ENCODE assay signal across 9 mouse cellular contexts in the genomic region with DNA sequence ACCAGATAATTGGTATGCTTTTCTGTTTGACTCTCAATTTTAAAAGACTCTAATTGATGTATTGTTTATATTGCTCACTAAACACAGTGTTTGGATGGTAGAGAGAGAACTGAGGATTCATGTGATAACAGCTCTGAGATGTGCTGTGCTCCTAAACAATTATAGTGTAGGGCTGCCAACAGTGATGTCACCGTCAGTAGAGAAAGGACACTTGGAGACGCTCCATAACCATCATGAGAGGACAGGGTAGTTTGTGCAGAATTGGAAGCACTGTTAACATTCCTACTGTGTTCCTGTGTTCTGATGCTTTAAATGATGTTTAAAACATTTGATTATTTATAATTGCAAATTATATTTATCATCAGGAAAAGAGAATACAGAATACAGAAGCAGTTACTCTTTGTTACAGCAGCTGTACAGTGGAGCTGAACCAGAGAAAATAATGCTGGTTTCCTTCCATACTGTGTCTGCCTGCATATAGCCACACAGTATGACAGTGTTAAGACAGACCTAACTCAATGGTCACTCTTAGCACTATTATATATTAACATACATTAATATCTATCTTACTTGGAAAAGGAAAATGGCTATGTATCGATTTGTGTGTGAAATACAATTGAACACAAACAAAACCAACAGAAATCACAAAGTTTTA.
DNase-seq lines count a peak whose midpoint lies in the region; ATAC-seq and TF ChIP-seq lines count a peak whose summit lies in the region.
"Had no signal": no experiment of that assay in that cellular context is flagged by ENCODE, and none has a peak within 500 bp of the region (broad histone marks: within the 10 kb centered on the region; RNA-seq: fewer than 3 reads in every experiment).

No protein-coding gene starts in this region.

- peak; percentile 83 for ATAC-seq in forebrain, embryonic 14.5 days
- peak; percentile 87 for ATAC-seq in forebrain, postnatal 0 days

- no peak overlapping the region for H3K9ac ChIP-seq in forebrain, embryonic 14.5 days (ENCODE audit: low read length)
- no peak overlapping the region for H3K9ac ChIP-seq in forebrain, postnatal 0 days
- H3K9ac ChIP-seq: limb, embryonic 15.5 days had no signal

- H3K27me3 ChIP-seq in forebrain, embryonic 14.5 days (replicated peaks; ENCODE audit: control insufficient read depth, insufficient read depth, low read length): no peaks in the 10 kb centered on the region
- H3K27me3 ChIP-seq in forebrain, embryonic 10.5 days (ENCODE audit: poor library complexity, severe bottlenecking): no peaks in the 10 kb centered on the region
- H3K27me3 ChIP-seq in forebrain, postnatal 0 days (ENCODE audit: insufficient read depth, low read length): no peaks in the 10 kb centered on the region
- H3K27me3 ChIP-seq: limb, embryonic 15.5 days had no signal

- peaks cover 30% of the 10 kb centered on the region; the same call in 1 of the 2 replicates for H3K79me2 ChIP-seq in macrophage (ENCODE audit: inconsistent target)

- WGBS in forebrain, embryonic 14.5 days: 47% methylated on average over 3 of the region's 3 CpGs
- WGBS in forebrain, embryonic 10.5 days: 90% methylated on average over 3 of the region's 3 CpGs
- WGBS in forebrain, postnatal 0 days: 46% methylated on average over 3 of the region's 3 CpGs
- 95% methylated on average over 3 of the region's 3 CpGs for WGBS in macrophage (ENCODE audit: missing documents)

- no peak overlapping the region for H3K4me3 ChIP-seq in forebrain, embryonic 14.5 days (ENCODE audit: low read depth, low read length)
- H3K4me3 ChIP-seq in forebrain, embryonic 10.5 days: no peak overlapping the region
- H3K4me3 ChIP-seq in forebrain, postnatal 0 days (ENCODE audit: low read depth, low read length): no peak overlapping the region
- no peak overlapping the region for H3K4me3 ChIP-seq in macrophage (ENCODE audit: inconsistent target)
- H3K4me3 ChIP-seq: limb, embryonic 15.5 days had no signal

- H3K9me3 ChIP-seq in forebrain, embryonic 14.5 days (replicated peaks; ENCODE audit: control insufficient read depth, low read length): no peaks in the 10 kb centered on the region
- no peaks in the 10 kb centered on the region for H3K9me3 ChIP-seq in forebrain, embryonic 10.5 days
- no peaks in the 10 kb centered on the region for H3K9me3 ChIP-seq in forebrain, postnatal 0 days (ENCODE audit: low read length)
- H3K9me3 ChIP-seq: limb, embryonic 15.5 days had no signal

- DNase-seq in forebrain, embryonic 14.5 days (ENCODE audit: low spot score): peak; percentile 73
- no peak for DNase-seq in forebrain, embryonic 10.5 days (ENCODE audit: extremely low spot score, low spot score)
- DNase-seq in left cerebral cortex, adult 11 months (ENCODE audit: low spot score): peak; percentile 73
- DNase-seq in left cerebral cortex, postnatal 36 days (ENCODE audit: low spot score in 2 of 2): no peak
- peak; percentile 66 for DNase-seq in forebrain, postnatal 0 days
- no peak for DNase-seq in right cerebral cortex, postnatal 10 days (ENCODE audit: low spot score in 2 of 2)
- no peak for DNase-seq in ovary, postnatal 10 days (ENCODE audit: low spot score)

- H3K4me2 ChIP-seq in forebrain, embryonic 14.5 days (ENCODE audit: low read length): no peak overlapping the region
- H3K4me2 ChIP-seq in forebrain, postnatal 0 days (ENCODE audit: low read depth): no peak overlapping the region
- H3K4me2 ChIP-seq: limb, embryonic 15.5 days had no signal

- H3K36me3 ChIP-seq in forebrain, embryonic 14.5 days (ENCODE audit: control insufficient read depth, insufficient read depth, low read length): no peaks in the 10 kb centered on the region
- H3K36me3 ChIP-seq in forebrain, embryonic 10.5 days (replicated peaks): no peaks in the 10 kb centered on the region; the same call in 1 of the 2 replicates
- H3K36me3 ChIP-seq in forebrain, postnatal 0 days (ENCODE audit: insufficient read depth): no peaks in the 10 kb centered on the region
- H3K36me3 ChIP-seq in macrophage (ENCODE audit: inconsistent target): no peaks in the 10 kb centered on the region
- H3K36me3 ChIP-seq: limb, embryonic 15.5 days had no signal

- H3K4me1 ChIP-seq in forebrain, embryonic 14.5 days (ENCODE audit: control insufficient read depth, insufficient read depth, low read length): peaks cover 3% of the 10 kb centered on the region; the same call in 1 of the 2 replicates
- H3K4me1 ChIP-seq in forebrain, embryonic 10.5 days: peaks cover 3% of the 10 kb centered on the region
- no peaks in the 10 kb centered on the region for H3K4me1 ChIP-seq in forebrain, postnatal 0 days (ENCODE audit: insufficient read depth)

- intact Hi-C loops in left cerebral cortex, postnatal 36 days (cut with DNase I): no loop called here

- no peak overlapping the region for H3K27ac ChIP-seq in forebrain, embryonic 14.5 days (ENCODE audit: low read depth, low read length)
- H3K27ac ChIP-seq in forebrain, embryonic 10.5 days: no peak overlapping the region
- H3K27ac ChIP-seq in forebrain, postnatal 0 days (ENCODE audit: low read depth, low read length): no peak overlapping the region
- H3K27ac ChIP-seq in macrophage: peak overlapping the region; percentile 57
- H3K27ac ChIP-seq: limb, embryonic 15.5 days had no signal

- TF ChIP-seq CTCF in forebrain, postnatal 0 days (IDR thresholded peaks at IDR 0.05; ENCODE audit: low read depth): no peak

Comparison
In these comparisons a context has a peak if more than half of its experiments do, and no peak if none do; other contexts are left out.
1. DNase-seq: peak in forebrain, embryonic 14.5 days (single experiment), left cerebral cortex, adult 11 months (single experiment) and forebrain, postnatal 0 days (single experiment); none in forebrain, embryonic 10.5 days (single experiment), left cerebral cortex, postnatal 36 days (0 of 2), right cerebral cortex, postnatal 10 days (0 of 2) and ovary, postnatal 10 days (single experiment).